Mouse (Mus musculus): ENCODE data around the gene Rab8b. TPM values are rescaled to one million over a fixed set of nuclear protein-coding genes. Genes with fewer than 3 reads are reported as not detected.

Gene Rab8b
- polyA plus RNA-seq (2012; rRNA removed), result 23.4 and 26.9 TPM in 2 replicates

DNA sequence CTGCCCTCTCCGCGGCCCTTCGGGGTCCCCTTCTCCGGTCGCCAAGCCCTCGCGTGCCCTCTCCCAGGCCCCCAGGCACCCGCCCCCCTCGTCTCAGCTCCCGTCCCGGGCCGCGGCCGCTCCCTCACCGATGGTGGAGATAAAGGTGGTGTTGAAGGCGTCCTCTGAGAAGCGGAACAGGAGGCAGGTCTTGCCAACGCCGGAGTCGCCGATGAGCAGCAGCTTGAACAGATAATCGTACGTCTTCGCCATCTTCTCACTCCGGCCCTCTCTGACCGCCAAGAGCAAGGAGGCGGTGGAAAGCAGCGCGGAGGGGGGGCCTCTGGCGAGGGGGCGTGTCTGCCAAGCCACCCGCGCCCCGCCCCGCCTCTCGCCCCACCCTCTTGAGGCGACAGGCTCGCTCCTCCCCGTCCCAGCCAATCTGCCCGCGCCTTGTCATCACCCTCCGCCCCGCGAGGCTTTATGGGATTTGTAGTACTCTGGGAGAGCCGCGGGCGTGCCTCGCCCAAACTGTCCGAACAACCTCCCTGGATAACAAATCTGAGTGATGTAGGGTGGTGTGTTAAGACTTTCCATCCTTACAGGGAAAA is at the start of gene Rab8b:
Gene Rab8b (minus strand): TSS at position 306 of the 590 bp plus-strand sequence.
- TF ChIP-seq POLR2A (IDR thresholded peaks at IDR 0.05; ENCODE audit: borderline replicate concordance, extremely low read depth, insufficient read depth, insufficient read length, poor library complexity, severe bottlenecking) (peak; percentile 49; the same call in 1 of the 2 replicates), CTCF (IDR thresholded peaks at IDR 0.05; ENCODE audit: borderline replicate concordance, extremely low read depth, insufficient read depth, insufficient read length) (no peak)
- peak; percentile 99 for DNase-seq (ENCODE audit: low read depth)

DNA sequence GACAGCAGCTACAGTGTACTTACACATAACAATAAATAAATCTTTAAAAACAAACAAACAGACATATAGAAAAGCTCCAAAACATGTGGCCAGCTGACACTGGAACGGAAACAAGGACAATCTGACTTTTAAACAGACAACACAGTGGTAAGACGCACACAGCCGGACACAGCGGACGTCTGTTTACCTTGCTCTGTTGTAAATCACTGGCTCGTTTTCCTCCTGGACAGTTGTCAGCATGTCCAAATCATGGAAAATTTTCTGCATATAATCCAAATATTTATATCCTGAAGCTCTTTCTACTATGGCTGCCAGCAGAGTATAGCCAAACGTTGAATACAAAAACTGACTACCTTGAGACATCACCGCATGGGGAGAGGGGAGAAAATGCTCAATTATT is 48.0 kb upstream of the Rab8b start:
- DNase-seq (ENCODE audit: low read depth), result no peak
- TF ChIP-seq CTCF (IDR thresholded peaks at IDR 0.05; ENCODE audit: borderline replicate concordance, extremely low read depth, insufficient read depth, insufficient read length) (no peak), POLR2A (IDR thresholded peaks at IDR 0.05; ENCODE audit: borderline replicate concordance, extremely low read depth, insufficient read depth, insufficient read length, poor library complexity, severe bottlenecking) (no peak)

DNA sequence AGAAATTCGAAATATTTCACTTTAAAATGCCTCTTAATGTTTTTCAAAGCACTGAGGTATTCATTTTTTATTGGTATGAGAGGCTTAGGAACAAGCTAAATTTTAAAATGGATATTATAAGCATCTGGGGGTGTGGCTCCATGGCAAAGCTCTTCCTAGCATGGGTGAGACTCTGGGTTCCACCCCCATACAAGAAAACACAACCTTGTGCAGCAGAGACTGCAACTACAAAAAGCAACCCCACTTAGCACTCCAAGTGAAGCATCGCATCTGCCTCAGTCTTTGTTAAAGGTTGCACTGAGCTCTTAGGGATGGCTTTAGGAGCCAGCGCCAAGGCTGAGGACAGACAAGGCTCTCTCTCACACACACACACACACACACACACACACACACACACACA is 42.0 kb upstream of the Rab8b start:
- no peak for DNase-seq (ENCODE audit: low read depth)
- TF ChIP-seq POLR2A (IDR thresholded peaks at IDR 0.05; ENCODE audit: borderline replicate concordance, extremely low read depth, insufficient read depth, insufficient read length, poor library complexity, severe bottlenecking) (no peak), CTCF (IDR thresholded peaks at IDR 0.05; ENCODE audit: borderline replicate concordance, extremely low read depth, insufficient read depth, insufficient read length) (no peak)

DNA sequence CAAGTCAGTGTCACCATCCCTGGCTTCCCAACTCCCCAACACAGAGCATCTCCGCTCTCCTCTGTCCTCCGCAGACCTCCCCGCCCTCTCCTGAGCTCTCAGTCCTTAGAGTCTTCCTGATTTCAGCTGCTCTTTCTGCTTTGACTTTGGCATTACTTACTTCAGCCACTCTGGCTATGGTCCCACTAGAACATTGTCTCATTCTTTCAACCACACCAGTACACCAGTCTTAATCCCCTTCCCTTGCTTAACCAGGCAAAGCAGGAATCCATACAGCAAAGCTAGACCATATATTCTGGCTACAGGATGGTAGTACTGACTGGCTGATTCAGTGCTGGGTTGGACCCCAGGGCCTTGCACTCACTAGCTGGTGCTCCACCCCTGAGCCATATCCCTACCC is 38.0 kb upstream of the Rab8b start:
- DNase-seq (ENCODE audit: low read depth), result no peak
- TF ChIP-seq POLR2A (IDR thresholded peaks at IDR 0.05; ENCODE audit: borderline replicate concordance, extremely low read depth, insufficient read depth, insufficient read length, poor library complexity, severe bottlenecking) (no peak), CTCF (IDR thresholded peaks at IDR 0.05; ENCODE audit: borderline replicate concordance, extremely low read depth, insufficient read depth, insufficient read length) (no peak)

DNA sequence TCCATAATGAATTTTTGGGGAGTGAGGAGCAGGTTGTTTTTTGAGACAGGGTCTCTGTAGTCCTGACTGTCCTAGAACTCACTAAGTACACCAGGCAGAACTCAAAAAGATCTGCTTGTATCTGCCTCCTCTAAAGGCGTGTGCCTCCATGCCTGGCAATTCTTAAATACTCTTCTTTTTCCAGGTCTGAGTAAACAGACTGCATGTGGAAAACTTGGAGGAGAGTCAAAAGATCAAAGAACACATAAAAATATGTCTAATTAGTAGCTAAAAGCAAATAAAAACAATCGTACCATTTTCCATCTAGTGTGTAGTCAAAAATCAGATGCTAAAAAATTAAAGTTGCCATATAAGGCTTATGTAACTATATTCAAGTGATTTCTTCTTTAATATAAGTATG is 33.4 kb upstream of the Rab8b start:
- TF ChIP-seq POLR2A (IDR thresholded peaks at IDR 0.05; ENCODE audit: borderline replicate concordance, extremely low read depth, insufficient read depth, insufficient read length, poor library complexity, severe bottlenecking) (no peak), CTCF (IDR thresholded peaks at IDR 0.05; ENCODE audit: borderline replicate concordance, extremely low read depth, insufficient read depth, insufficient read length) (no peak)
- no peak for DNase-seq (ENCODE audit: low read depth)

DNA sequence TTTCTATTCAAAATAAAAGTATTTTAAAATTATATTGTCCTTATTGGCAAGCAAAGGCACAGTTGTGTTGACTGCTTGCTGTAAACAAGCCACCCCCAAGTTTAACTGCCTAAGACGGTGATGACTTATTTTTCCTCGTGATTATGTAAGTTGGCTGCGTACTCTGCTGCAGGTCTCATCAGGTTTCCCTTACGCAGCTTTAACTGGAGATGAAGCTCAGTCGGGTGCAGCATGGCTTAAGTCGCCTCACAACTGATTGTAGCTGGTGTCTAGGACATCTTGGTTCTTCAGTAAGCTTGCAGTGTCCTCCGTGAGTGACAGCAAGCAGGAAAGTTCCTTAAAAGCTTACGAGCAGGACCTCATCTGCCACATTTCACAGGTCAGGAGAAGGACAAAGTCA is 32.8 kb upstream of the Rab8b start:
- no peak for TF ChIP-seq CTCF (IDR thresholded peaks at IDR 0.05; ENCODE audit: borderline replicate concordance, extremely low read depth, insufficient read depth, insufficient read length)
- TF ChIP-seq POLR2A (IDR thresholded peaks at IDR 0.05; ENCODE audit: borderline replicate concordance, extremely low read depth, insufficient read depth, insufficient read length, poor library complexity, severe bottlenecking), result no peak
- no peak for DNase-seq (ENCODE audit: low read depth)

DNA sequence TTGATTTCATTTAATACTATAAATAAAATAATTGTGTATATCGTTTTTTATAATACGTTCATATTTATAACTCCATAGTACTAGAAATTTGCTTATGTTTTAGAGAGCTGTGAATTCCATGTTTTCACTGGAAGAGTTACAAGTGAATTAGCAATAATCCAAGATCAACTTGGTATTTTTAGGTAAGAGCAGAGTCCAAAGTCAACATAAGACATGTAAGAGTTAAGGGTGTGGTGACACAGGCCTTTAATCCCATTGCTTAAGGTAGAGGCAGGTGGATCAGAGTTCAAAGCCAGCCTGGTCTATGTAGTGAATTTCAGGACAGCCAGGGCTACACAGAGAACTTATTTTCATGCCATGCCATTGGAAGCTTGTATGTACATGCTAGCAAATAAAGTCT is 29.0 kb upstream of the Rab8b start:
- DNase-seq (ENCODE audit: low read depth), result no peak
- TF ChIP-seq POLR2A (IDR thresholded peaks at IDR 0.05; ENCODE audit: borderline replicate concordance, extremely low read depth, insufficient read depth, insufficient read length, poor library complexity, severe bottlenecking) (no peak), CTCF (IDR thresholded peaks at IDR 0.05; ENCODE audit: borderline replicate concordance, extremely low read depth, insufficient read depth, insufficient read length) (no peak)

DNA sequence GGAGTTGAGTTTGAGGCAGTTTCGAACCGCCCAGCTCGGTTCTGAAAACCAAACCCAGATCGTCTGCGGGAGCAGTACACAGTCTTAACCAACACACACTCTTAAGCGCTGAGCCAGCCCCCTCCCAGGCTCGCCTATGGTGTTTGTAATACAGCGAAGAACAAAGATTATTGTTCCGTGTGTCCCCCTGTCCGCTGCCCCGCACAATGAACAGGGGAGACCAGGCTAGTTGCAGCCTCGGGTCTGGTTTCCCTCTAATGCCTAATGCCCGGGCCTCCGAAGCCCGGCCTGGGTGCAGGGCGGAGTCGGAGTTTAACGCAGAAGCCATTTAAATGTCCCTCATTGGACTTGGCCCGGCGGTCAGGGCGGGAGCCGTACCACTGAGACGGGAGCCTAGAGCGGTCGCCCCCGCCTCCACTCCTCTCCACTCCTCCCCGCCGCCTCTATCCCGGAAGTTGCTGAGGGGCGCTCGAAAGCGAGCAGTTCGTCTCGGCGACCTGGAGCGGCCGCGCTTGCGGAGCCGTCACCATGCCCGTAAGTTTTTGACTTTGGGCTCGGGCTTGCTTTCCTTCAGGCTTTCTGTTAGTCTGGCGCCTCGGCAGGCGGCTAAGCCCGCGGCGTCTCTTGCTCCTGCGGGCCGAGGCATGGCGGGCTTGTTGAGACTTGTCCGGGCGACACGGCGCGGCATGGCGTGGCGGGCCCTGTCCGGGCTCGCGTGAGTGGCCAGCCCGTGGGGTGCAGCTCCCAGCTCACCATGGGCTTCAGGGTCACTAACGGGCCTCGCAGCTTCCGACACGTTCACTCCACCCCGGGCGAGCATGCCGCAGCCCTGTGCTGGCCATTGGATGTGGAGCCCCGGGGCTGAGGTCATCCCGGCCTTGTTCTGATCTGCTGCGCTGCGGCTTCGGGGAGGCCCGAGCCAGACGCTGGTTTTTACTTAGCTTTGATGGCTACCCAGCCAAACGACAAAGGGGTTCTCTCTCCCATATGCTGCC is 26.5 kb upstream of the Rab8b start, which contains the start of gene Rps27l:
Gene Rps27l (plus strand): TSS at position 440 of the 995 bp plus-strand sequence.
- 0 out of 2 replicates have a peak, but pooled peaks have one; percentile 5 for TF ChIP-seq CTCF (IDR thresholded peaks at IDR 0.05; ENCODE audit: borderline replicate concordance, extremely low read depth, insufficient read depth, insufficient read length)
- TF ChIP-seq POLR2A (IDR thresholded peaks at IDR 0.05; ENCODE audit: borderline replicate concordance, extremely low read depth, insufficient read depth, insufficient read length, poor library complexity, severe bottlenecking), result peak; percentile 36; the same call in 1 of the 2 replicates
- peak; percentile 98 for DNase-seq (ENCODE audit: low read depth)

DNA sequence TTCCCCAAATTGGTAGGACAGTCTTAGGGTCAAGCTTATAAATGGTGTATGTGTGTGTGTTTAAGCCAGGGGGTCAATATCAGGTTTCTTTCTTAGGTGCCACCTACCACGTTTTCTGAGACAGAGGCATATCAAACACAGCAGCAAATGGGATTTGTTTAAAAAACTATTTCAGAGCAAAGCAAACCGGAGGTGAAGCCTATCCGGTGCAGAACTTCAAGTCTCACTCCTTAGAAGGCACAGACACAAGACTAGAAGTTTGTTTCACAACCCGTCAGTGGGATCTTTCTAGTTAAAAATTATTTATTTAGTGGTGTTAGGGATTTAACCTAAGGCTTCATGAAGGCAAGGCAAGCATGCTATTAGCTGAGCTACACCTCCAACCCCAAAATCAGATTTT is 25.7 kb upstream of the Rab8b start:
- no peak for DNase-seq (ENCODE audit: low read depth)
- TF ChIP-seq CTCF (IDR thresholded peaks at IDR 0.05; ENCODE audit: borderline replicate concordance, extremely low read depth, insufficient read depth, insufficient read length), result no peak
- TF ChIP-seq POLR2A (IDR thresholded peaks at IDR 0.05; ENCODE audit: borderline replicate concordance, extremely low read depth, insufficient read depth, insufficient read length, poor library complexity, severe bottlenecking), result no peak

DNA sequence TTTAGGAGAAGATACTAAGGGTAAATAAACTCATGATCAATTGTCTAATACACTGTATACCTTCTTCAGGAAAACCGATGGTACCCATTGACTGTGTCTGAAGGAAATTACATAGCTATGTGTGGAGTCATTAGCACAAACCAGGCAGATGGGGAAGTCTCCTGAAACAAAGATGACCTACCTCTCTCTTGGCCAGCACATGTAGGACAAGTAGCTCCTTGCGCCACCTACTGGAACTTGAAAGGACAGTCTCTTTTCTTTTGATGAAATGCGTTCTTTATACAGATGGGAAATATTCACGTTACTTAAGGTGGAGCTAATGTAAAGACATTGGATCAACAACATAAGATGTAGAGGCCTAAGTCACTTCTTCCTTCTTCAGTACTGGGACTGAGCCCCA is 19.3 kb upstream of the Rab8b start:
- DNase-seq (ENCODE audit: low read depth), result peak; percentile 91
- TF ChIP-seq POLR2A (IDR thresholded peaks at IDR 0.05; ENCODE audit: borderline replicate concordance, extremely low read depth, insufficient read depth, insufficient read length, poor library complexity, severe bottlenecking) (no peak), CTCF (IDR thresholded peaks at IDR 0.05; ENCODE audit: borderline replicate concordance, extremely low read depth, insufficient read depth, insufficient read length) (peak; percentile 69; the same call in 1 of the 2 replicates)

DNA sequence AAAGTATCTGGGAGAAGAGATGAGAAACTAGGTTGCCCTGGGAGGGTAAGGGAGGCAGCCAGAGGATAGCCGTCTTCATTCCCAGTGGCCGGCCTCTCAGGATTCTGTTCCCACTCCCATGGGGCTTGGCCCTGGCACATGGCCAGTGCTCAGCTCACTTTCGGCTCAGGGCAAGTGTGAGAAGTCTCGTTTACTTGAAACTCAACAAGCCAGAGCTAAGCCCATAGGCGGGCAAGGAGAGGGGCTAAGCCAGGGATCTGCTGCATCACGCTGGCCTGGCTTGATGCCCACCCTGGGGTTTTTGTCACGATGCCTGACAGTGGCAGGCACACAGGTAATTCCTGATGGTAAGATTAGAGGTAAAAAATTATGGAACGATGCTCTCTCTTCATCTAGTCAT is 18.0 kb upstream of the Rab8b start:
- peak; percentile 53 for DNase-seq (ENCODE audit: low read depth)
- TF ChIP-seq CTCF (IDR thresholded peaks at IDR 0.05; ENCODE audit: borderline replicate concordance, extremely low read depth, insufficient read depth, insufficient read length) (no peak), POLR2A (IDR thresholded peaks at IDR 0.05; ENCODE audit: borderline replicate concordance, extremely low read depth, insufficient read depth, insufficient read length, poor library complexity, severe bottlenecking) (no peak)

Measured in brain, embryonic 14.5 days (tissue).